Mouse (Mus musculus) liver, embryonic 13.5 days (tissue): Measurements from ENCODE around the gene Noa1. TPM values are rescaled to one million over a fixed set of nuclear protein-coding genes. Genes with fewer than 3 reads are reported as not detected.

Source experiments
- ATAC-seq: fragments of 200-750 bp; cut with Nextera tagmentation; 2 replicates; pipeline ENCODE4 v1.8.0; 2017; ENCODE audit warnings: low read depth, mild to moderate bottlenecking, moderate number of reproducible peaks, moderate library complexity
- DNase-seq: peaks from one replicate; pipeline ENCODE4 v3.0.0; 2022
- H3K27ac ChIP-seq: fragments of 300-500 bp; sonication (generic); 2 replicates; pipeline ENCODE4 v1.5.1; 2015; ENCODE audit warnings: moderate library complexity, mild to moderate bottlenecking, inconsistent platforms
- H3K27me3 ChIP-seq: fragments of 300-500 bp; sonication (generic); 2 replicates; pipeline ENCODE4 v1.6.1; 2015; ENCODE audit warnings: mild to moderate bottlenecking, inconsistent platforms
- H3K36me3 ChIP-seq: fragments of 300-500 bp; sonication (generic); 2 replicates; pipeline ENCODE4 v1.6.1; 2015; ENCODE audit warnings: mild to moderate bottlenecking, inconsistent platforms
- H3K4me1 ChIP-seq: fragments of 300-500 bp; sonication (generic); replicated peaks from 2 replicates; pipeline ENCODE4 v1.6.1; 2015; ENCODE audit warnings: inconsistent platforms
- H3K4me2 ChIP-seq: fragments of 300-500 bp; sonication (generic); 2 replicates; pipeline ENCODE4 v1.6.1; 2015; ENCODE audit warnings: inconsistent platforms, mild to moderate bottlenecking, moderate library complexity
- H3K4me3 ChIP-seq: fragments of 300-500 bp; sonication (generic); replicated peaks from 2 replicates; pipeline ENCODE4 v1.5.1; 2015; ENCODE audit warnings: mild to moderate bottlenecking, inconsistent platforms
- H3K9ac ChIP-seq: fragments of 300-500 bp; sonication (generic); 2 replicates; pipeline ENCODE4 v1.6.1; 2015; ENCODE audit warnings: mild to moderate bottlenecking, inconsistent platforms
- H3K9me3 ChIP-seq: fragments of 300-500 bp; sonication (generic); replicated peaks from 2 replicates; pipeline ENCODE4 v1.6.1; 2016; ENCODE audit warnings: inconsistent platforms
- WGBS: fragments of 180-500 bp; shearing (Covaris S2); methylation state at CpG from one replicate; pipeline ENCODE4 v1.1.7; 2015; ENCODE audit not compliant: insufficient replicate concordance; 5-methylcytosine and 5-hydroxymethylcytosine counted together
- polyA plus RNA-seq: library from polyadenylated mRNA; unstranded; fragments of >200 nt; fragmentation: Nextera tagmentation; extraction: Ambion mirVana; gene quantifications from 2 replicates; pipeline ENCODE4 v1.2.1, GENCODE M21; 2015

Gene Noa1
- polyA plus RNA-seq, 1 experiment from 2014 or later: 30.1 TPM

- H3K4me1 ChIP-seq: peaks cover 30% of the 10 kb centered on the region
Observed at GRCm38 (mm10) chr5:77266066-77266885, 43.6 kb downstream of the Noa1 start.

GRCm38 (mm10) chr5:77265671-77266065, 44.2 kb downstream of the Noa1 start:
- DNase-seq (peak; percentile 61), ATAC-seq (peak; percentile 86)
- WGBS: 1% methylated on average over 41 of the region's 53 CpGs
- Histone ChIP-seq H3K27me3 (no peaks in the 10 kb centered on the region), H3K4me1 (peaks cover 35% of the 10 kb centered on the region), H3K9me3 (no peaks in the 10 kb centered on the region), H3K4me3 (peak overlapping the region; percentile 94), H3K27ac (peak overlapping the region; percentile 84), H3K9ac (peak overlapping the region; percentile 92), H3K4me2 (peak overlapping the region; percentile 91), H3K36me3 (peaks cover 25% of the 10 kb centered on the region)

More at GRCm38 (mm10) chr5:77266066-77266885, 43.6 kb downstream of the Noa1 start:
- peak overlapping the region; percentile 84 for H3K27ac ChIP-seq
- peak overlapping the region; percentile 92 for H3K9ac ChIP-seq
- peak; percentile 57 for ATAC-seq
- peak overlapping the region; percentile 94 for H3K4me3 ChIP-seq
- no peaks in the 10 kb centered on the region for H3K27me3 ChIP-seq
- peak; percentile 34 for DNase-seq
- peak overlapping the region; percentile 91 for H3K4me2 ChIP-seq
- H3K9me3 ChIP-seq: no peaks in the 10 kb centered on the region
- peaks cover 30% of the 10 kb centered on the region for H3K36me3 ChIP-seq
- under 1% methylated on average over 79 of the region's 87 CpGs for WGBS

DNA sequence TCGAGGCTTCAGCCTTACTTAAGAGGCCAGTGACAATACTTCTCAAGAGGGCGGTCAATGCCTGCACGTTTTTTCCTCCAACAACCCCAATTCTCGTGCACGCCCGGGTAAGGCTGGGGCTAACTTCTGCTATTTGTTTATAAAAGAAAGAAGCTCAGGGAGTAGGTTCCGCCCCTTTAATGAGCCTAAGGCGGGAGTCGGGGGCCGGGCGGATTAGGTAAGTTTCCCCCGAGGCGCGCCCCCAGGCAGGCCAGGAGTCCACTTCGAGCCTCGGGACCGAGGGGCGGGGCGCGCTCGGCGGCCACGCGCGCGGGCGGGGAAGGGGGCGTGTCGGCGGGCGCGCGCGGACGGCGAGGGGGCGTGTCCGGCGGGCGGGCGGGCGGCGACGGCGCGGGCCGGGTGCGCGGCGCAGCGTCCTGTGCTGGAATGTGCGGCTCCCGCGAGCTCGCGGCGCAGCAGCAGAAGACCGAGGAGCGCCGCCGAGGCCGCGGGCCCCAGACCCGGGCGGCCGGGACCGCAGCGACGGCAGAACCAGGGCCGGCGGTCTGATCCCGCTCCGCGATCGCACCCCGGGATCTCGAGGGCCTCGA, 44.7 kb downstream of the Noa1 start, which contains the start of gene Rest:
TSS of gene Rest (plus strand) at position 411 of the 590 bp plus-strand sequence.
- WGBS: under 1% methylated on average over 78 of the region's 78 CpGs

DNA sequence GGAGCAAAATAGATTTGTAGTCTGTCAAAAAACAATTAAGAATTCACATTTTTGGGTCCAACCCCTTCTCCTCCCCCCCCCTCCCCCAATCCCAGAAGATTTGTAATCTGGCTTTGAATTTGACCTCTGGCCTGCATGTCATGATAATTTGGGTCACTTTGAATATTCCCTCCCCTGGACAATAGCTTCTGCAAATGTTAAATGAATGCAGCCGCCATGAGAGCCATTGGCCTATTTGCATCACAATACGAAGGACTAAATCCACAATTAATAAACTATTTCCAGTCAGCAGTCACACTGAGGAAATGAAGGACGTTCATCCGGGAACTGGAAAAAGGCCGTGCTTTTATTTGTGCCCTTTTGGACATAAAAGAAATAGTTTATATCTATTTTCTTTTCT, 47.8 kb downstream of the Noa1 start:
- H3K36me3 ChIP-seq: no peaks in the 10 kb centered on the region
- no peak overlapping the region for H3K4me3 ChIP-seq
- H3K9ac ChIP-seq: no peak overlapping the region
- no peak for DNase-seq
- no peak overlapping the region for H3K4me2 ChIP-seq
- WGBS: 78% methylated on average over 5 of the region's 5 CpGs
- no peak for ATAC-seq
- H3K27me3 ChIP-seq: no peaks in the 10 kb centered on the region
- H3K4me1 ChIP-seq: peaks cover 18% of the 10 kb centered on the region
- H3K9me3 ChIP-seq: no peaks in the 10 kb centered on the region
- H3K27ac ChIP-seq: no peak overlapping the region

More for the DNA sequence above, 44.7 kb downstream of the Noa1 start, which contains the start of gene Rest:
- Histone ChIP-seq H3K27me3 (no peaks in the 10 kb centered on the region), H3K27ac (peak within 1 kb of the TSS; percentile 84), H3K4me2 (peak within 1 kb of the TSS; percentile 91), H3K4me1 (peaks cover 31% of the 10 kb centered on the region), H3K4me3 (peak within 1 kb of the TSS; percentile 94), H3K9me3 (no peaks in the 10 kb centered on the region), H3K9ac (peak within 1 kb of the TSS; percentile 92), H3K36me3 (peaks cover 23% of the 10 kb centered on the region)
- DNase-seq (peak; percentile 63), ATAC-seq (peak; percentile 82)

DNA sequence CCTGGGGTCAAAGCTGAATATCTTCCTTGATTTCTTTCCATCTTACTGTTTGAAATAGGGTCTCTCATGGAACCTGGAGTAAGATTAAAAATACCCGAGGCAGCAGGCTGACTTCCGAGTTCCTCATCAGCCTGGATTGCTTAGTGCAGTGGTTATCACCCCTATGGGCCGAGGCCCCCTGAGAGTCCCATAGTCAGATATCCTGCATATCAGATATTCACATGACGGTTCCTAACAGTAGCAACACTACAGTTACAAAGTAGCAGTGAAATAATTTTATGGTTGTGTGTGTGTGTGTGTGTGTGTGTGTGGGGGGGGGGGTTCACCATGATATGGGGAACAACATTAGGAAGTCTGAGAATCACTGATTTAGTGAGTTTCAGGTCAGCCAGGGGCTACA, 48.7 kb downstream of the Noa1 start:
- DNase-seq (no peak), ATAC-seq (no peak)
- 33% methylated on average over 4 of the region's 4 CpGs for WGBS
- Histone ChIP-seq H3K9ac (no peak overlapping the region), H3K9me3 (no peaks in the 10 kb centered on the region), H3K36me3 (no peaks in the 10 kb centered on the region), H3K27ac (no peak overlapping the region), H3K4me1 (peaks cover 11% of the 10 kb centered on the region), H3K4me3 (no peak overlapping the region), H3K27me3 (no peaks in the 10 kb centered on the region), H3K4me2 (no peak overlapping the region)

DNA sequence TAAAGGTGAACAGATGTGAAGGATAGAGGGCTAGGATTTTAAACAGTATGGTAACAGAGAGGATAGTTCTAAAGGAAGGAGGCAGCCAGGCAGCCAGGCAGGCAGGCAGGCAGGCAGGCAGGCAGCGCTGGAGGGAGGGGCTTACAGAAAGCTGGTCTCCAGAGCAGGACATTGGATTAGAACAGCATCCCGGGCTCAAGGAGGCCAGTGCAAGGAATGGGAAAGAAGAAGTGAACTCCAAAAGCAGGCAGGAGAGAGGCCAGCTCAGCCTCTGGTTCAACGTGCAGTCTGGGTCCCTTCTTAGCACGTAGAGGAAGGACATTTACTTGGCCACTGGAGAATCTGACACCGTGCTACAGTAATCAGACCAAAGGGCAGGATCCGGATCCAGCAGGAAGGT, 49.7 kb downstream of the Noa1 start:
- Histone ChIP-seq H3K27ac (no peak overlapping the region), H3K4me3 (no peak overlapping the region), H3K27me3 (no peaks in the 10 kb centered on the region), H3K4me2 (no peak overlapping the region), H3K36me3 (no peaks in the 10 kb centered on the region), H3K9me3 (no peaks in the 10 kb centered on the region), H3K4me1 (peaks cover 11% of the 10 kb centered on the region), H3K9ac (no peak overlapping the region)
- WGBS: 60% methylated on average over 6 of the region's 6 CpGs
- no peak for ATAC-seq
- no peak for DNase-seq

DNA sequence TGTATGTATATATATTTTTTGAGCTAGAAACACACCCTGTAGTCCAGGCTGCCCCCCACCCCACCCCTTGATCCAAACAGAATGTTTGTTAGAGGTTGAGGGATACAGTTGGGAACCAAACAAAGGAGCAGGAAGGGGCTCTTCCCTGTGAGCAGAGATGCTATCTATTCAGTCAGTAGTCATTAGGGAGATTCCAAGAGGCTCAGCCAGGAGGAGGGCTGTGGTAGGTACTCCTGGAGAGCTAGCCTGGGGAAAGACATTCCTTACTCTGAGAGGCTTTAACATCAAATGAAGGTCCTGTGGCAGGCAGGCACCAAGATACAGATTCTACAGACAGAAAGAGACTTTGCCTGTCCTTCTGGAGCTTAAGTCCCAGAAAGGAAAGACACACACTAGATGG, 50.6 kb downstream of the Noa1 start:
- Histone ChIP-seq H3K27me3 (no peaks in the 10 kb centered on the region), H3K4me2 (no peak overlapping the region), H3K4me1 (peaks cover 6% of the 10 kb centered on the region), H3K9ac (no peak overlapping the region), H3K9me3 (no peaks in the 10 kb centered on the region), H3K4me3 (no peak overlapping the region), H3K36me3 (no peaks in the 10 kb centered on the region), H3K27ac (no peak overlapping the region)
- ATAC-seq (no peak), DNase-seq (no peak)

- Histone ChIP-seq H3K4me1 (peaks cover 6% of the 10 kb centered on the region), H3K27me3 (no peaks in the 10 kb centered on the region), H3K27ac (no peak overlapping the region), H3K9ac (no peak overlapping the region), H3K36me3 (no peaks in the 10 kb centered on the region), H3K4me3 (no peak overlapping the region), H3K4me2 (no peak overlapping the region), H3K9me3 (no peaks in the 10 kb centered on the region)
- WGBS: 66% methylated on average over 3 of the region's 3 CpGs
- ATAC-seq (no peak), DNase-seq (no peak)
Observed at GRCm38 (mm10) chr5:77257603-77258002, 52.3 kb downstream of the Noa1 start.

GRCm38 (mm10) chr5:77254402-77254801, 55.5 kb downstream of the Noa1 start:
- 54% methylated on average over 3 of the region's 3 CpGs for WGBS
- H3K27me3 ChIP-seq: no peaks in the 10 kb centered on the region

GRCm38 (mm10) chr5:77253154-77253553, 56.7 kb downstream of the Noa1 start:
- no peaks in the 10 kb centered on the region for H3K9me3 ChIP-seq
- H3K27me3 ChIP-seq: no peaks in the 10 kb centered on the region
- H3K27ac ChIP-seq: no peak overlapping the region
- no peak overlapping the region for H3K9ac ChIP-seq
- H3K4me3 ChIP-seq: no peak overlapping the region
- no peaks in the 10 kb centered on the region for H3K4me1 ChIP-seq
- no peak for DNase-seq
- no peaks in the 10 kb centered on the region for H3K36me3 ChIP-seq
- no peak overlapping the region for H3K4me2 ChIP-seq
- ATAC-seq: no peak
- 65% methylated on average over 1 of the region's 1 CpGs for WGBS

More at GRCm38 (mm10) chr5:77254402-77254801, 55.5 kb downstream of the Noa1 start:
- ATAC-seq: no peak
- H3K36me3 ChIP-seq: no peaks in the 10 kb centered on the region
- no peak overlapping the region for H3K4me2 ChIP-seq
- DNase-seq: no peak
- no peaks in the 10 kb centered on the region for H3K9me3 ChIP-seq
- H3K27ac ChIP-seq: no peak overlapping the region
- H3K4me1 ChIP-seq: no peaks in the 10 kb centered on the region
- H3K9ac ChIP-seq: no peak overlapping the region
- H3K4me3 ChIP-seq: no peak overlapping the region

GRCm38 (mm10) chr5:77252115-77252827, 57.6 kb downstream of the Noa1 start:
- no peak overlapping the region for H3K4me2 ChIP-seq
- no peaks in the 10 kb centered on the region for H3K36me3 ChIP-seq
- no peak overlapping the region for H3K27ac ChIP-seq
- H3K27me3 ChIP-seq: no peaks in the 10 kb centered on the region
- no peak overlapping the region for H3K4me3 ChIP-seq
- DNase-seq (no peak), ATAC-seq (no peak)
- no peaks in the 10 kb centered on the region for H3K4me1 ChIP-seq
- 40% methylated on average over 8 of the region's 8 CpGs for WGBS
- H3K9ac ChIP-seq: no peak overlapping the region
- no peaks in the 10 kb centered on the region for H3K9me3 ChIP-seq
